ENCODE assay signal across 8 mouse cellular contexts in the genomic region with DNA sequence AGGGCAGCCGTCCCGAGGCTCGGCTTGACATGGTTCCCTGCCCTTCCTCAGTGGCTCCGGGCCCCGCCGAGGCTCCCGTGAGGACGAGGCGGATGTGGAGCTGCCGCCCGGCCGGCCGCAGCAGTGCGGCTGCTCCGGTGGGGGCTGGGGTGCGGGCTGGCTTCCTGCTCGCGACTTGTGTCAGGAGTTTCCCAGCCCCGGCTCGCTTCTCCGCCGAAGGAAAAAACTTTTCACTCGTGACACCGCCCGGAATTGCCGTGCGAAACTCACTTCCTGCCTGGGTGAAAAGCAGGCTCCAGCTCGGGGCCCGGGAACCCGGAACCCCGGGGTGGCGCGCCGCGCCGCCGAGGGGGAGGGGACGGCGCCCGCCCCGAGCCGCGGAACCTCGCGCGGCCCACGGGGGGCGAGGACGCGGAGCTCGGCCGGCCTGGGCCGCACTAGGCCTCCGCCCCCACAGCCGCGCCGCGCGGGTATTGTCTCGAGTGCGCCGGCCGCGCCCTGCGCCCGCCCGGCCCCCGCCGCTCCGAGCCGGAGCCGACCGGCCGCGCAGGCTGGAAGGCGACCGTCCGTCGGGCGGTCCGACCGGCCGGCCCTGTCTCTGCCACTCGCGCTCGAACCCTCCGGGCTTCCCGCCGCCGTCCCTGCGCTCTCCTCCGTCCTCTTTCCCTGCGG. TPM values are rescaled to one million over a fixed set of nuclear protein-coding genes. Genes with fewer than 3 reads are reported as not detected.
A peak's percentile ranks its signal among the peaks of the same experiment; 100 is the strongest.
DNase-seq lines count a peak whose midpoint lies in the region; ATAC-seq and TF ChIP-seq lines count a peak whose summit lies in the region.

A gene (minus strand): TSS at position 254 of the 672 bp plus-strand sequence.

- peak within 1 kb of the TSS; percentile 100 for H3K27ac ChIP-seq in forebrain, embryonic 13.5 days
- peak within 1 kb of the TSS; percentile 100 for H3K27ac ChIP-seq in heart, postnatal 0 days (ENCODE audit: low read depth)
- H3K27ac ChIP-seq in liver, postnatal 0 days (ENCODE audit: low read depth), result peak within 1 kb of the TSS; percentile 98
- H3K27ac ChIP-seq in neural tube, embryonic 13.5 days (replicated peaks), result peak within 1 kb of the TSS; percentile 100

- TF ChIP-seq CTCF in heart, postnatal 0 days (IDR thresholded peaks at IDR 0.05; ENCODE audit: low read depth), result no peak
- no peak for TF ChIP-seq CTCF in liver, postnatal 0 days (IDR thresholded peaks at IDR 0.05; ENCODE audit: low read depth)

- peak; percentile 80 to 81 for DNase-seq in CD8-positive naive resting alpha-beta T cell, adult 2 months (ENCODE audit: low read depth in 2 of 2, low spot score in 2 of 2)
- peak; percentile 79 for DNase-seq in heart, postnatal 0 days (ENCODE audit: low spot score)
- peak; percentile 83 to 90 for DNase-seq in kidney, postnatal 4 days
- DNase-seq in liver, postnatal 0 days, result peak; percentile 83
- peak; percentile 85 for DNase-seq in testis, postnatal 10 days (ENCODE audit: low spot score)

- H3K27me3 ChIP-seq in forebrain, embryonic 13.5 days, result no peaks in the 10 kb centered on the region
- no peaks in the 10 kb centered on the region for H3K27me3 ChIP-seq in heart, postnatal 0 days (ENCODE audit: control insufficient read depth, insufficient read depth, low read length)
- no peaks in the 10 kb centered on the region for H3K27me3 ChIP-seq in liver, postnatal 0 days (ENCODE audit: insufficient read depth, low read length)
- no peaks in the 10 kb centered on the region for H3K27me3 ChIP-seq in neural tube, embryonic 13.5 days

- peak; percentile 66; the same call in 1 of the 2 replicates for ATAC-seq in cerebellum, adult (ENCODE audit: insufficient number of reproducible peaks, low FRiP score, low TSS enrichment)
- peak; percentile 65 for ATAC-seq in forebrain, embryonic 13.5 days
- ATAC-seq in heart, postnatal 0 days (ENCODE audit: insufficient read depth, low read depth), result peak; percentile 74
- ATAC-seq in liver, postnatal 0 days, result peak; percentile 75
- peak; percentile 77 for ATAC-seq in neural tube, embryonic 13.5 days (ENCODE audit: low read depth)

- no peaks in the 10 kb centered on the region for H3K9me3 ChIP-seq in forebrain, embryonic 13.5 days (replicated peaks)
- H3K9me3 ChIP-seq in heart, postnatal 0 days (replicated peaks; ENCODE audit: control insufficient read depth, low read length), result no peaks in the 10 kb centered on the region
- no peaks in the 10 kb centered on the region for H3K9me3 ChIP-seq in liver, postnatal 0 days (ENCODE audit: low read length)
- H3K9me3 ChIP-seq in neural tube, embryonic 13.5 days, result no peaks in the 10 kb centered on the region

- WGBS in forebrain, embryonic 13.5 days, result under 1% methylated on average over 64 of the region's 93 CpGs
- WGBS in heart, postnatal 0 days, result under 1% methylated on average over 71 of the region's 93 CpGs
- 1% methylated on average over 31 of the region's 93 CpGs for WGBS in liver, postnatal 0 days (ENCODE audit: insufficient replicate concordance)
- 0% methylated on average over 65 of the region's 93 CpGs for WGBS in neural tube, embryonic 13.5 days

- peaks cover 45% of the 10 kb centered on the region for H3K4me1 ChIP-seq in forebrain, embryonic 13.5 days
- peaks cover 17% of the 10 kb centered on the region for H3K4me1 ChIP-seq in heart, postnatal 0 days (ENCODE audit: control insufficient read depth, insufficient read depth)
- peaks cover 11% of the 10 kb centered on the region for H3K4me1 ChIP-seq in liver, postnatal 0 days (ENCODE audit: insufficient read depth)
- peaks cover 41% of the 10 kb centered on the region for H3K4me1 ChIP-seq in neural tube, embryonic 13.5 days (replicated peaks)

- H3K4me2 ChIP-seq in forebrain, embryonic 13.5 days, result peak within 1 kb of the TSS; percentile 77
- H3K4me2 ChIP-seq in heart, postnatal 0 days (ENCODE audit: low read depth, low read length), result peak within 1 kb of the TSS; percentile 80
- H3K4me2 ChIP-seq in liver, postnatal 0 days (ENCODE audit: low read depth, low read length), result peak within 1 kb of the TSS; percentile 85
- peak within 1 kb of the TSS; percentile 84 for H3K4me2 ChIP-seq in neural tube, embryonic 13.5 days

- peak within 1 kb of the TSS; percentile 88 for H3K4me3 ChIP-seq in forebrain, embryonic 13.5 days
- H3K4me3 ChIP-seq in heart, postnatal 0 days (ENCODE audit: low read depth, low read length), result peak within 1 kb of the TSS; percentile 98
- peak within 1 kb of the TSS; percentile 80 for H3K4me3 ChIP-seq in liver, postnatal 0 days (ENCODE audit: low read depth, low read length)
- peak within 1 kb of the TSS; percentile 92 for H3K4me3 ChIP-seq in neural tube, embryonic 13.5 days

- TF ChIP-seq EP300 in heart, postnatal 0 days (IDR thresholded peaks at IDR 0.05; ENCODE audit: low read depth), result no peak
- TF ChIP-seq EP300 in liver, postnatal 0 days (IDR thresholded peaks at IDR 0.05; ENCODE audit: low read depth), result no peak

- H3K9ac ChIP-seq in forebrain, embryonic 13.5 days, result peak within 1 kb of the TSS; percentile 99
- peak within 1 kb of the TSS; percentile 99 for H3K9ac ChIP-seq in heart, postnatal 0 days (replicated peaks; ENCODE audit: low read depth, low read length)
- H3K9ac ChIP-seq in liver, postnatal 0 days (replicated peaks), result peak within 1 kb of the TSS; percentile 84
- peak within 1 kb of the TSS; percentile 99 for H3K9ac ChIP-seq in neural tube, embryonic 13.5 days

- no peaks in the 10 kb centered on the region for H3K36me3 ChIP-seq in forebrain, embryonic 13.5 days (ENCODE audit: poor library complexity, severe bottlenecking)
- no peaks in the 10 kb centered on the region for H3K36me3 ChIP-seq in heart, postnatal 0 days (replicated peaks; ENCODE audit: control insufficient read depth, insufficient read depth, low read length)
- no peaks in the 10 kb centered on the region for H3K36me3 ChIP-seq in liver, postnatal 0 days (replicated peaks; ENCODE audit: insufficient read depth, low read length)
- H3K36me3 ChIP-seq in neural tube, embryonic 13.5 days, result no peaks in the 10 kb centered on the region

RNA-seq across cellular contexts. Expression of the gene that starts here (rescaled TPM):
- 14.8 and 15.6 TPM in 2 replicates for polyA plus RNA-seq in forebrain, embryonic 13.5 days (2015; fragmentation: Nextera tagmentation; extraction: Ambion mirVana)
- total RNA-seq in heart, postnatal 0 days (2014; rRNA removed; ENCODE audit: low replicate concordance), result 30.2 and 44.3 TPM in 2 replicates
- polyA plus RNA-seq in heart, postnatal 0 days (2015; fragmentation: Nextera tagmentation; extraction: Ambion mirVana), result 8.9 and 10.9 TPM in 2 replicates
- 7.7 and 7.9 TPM in 2 replicates for polyA plus RNA-seq in liver, postnatal 0 days (2015; fragmentation: Nextera tagmentation; extraction: Ambion mirVana)
- polyA plus RNA-seq in neural tube, embryonic 13.5 days (2015; fragmentation: Nextera tagmentation; extraction: Ambion mirVana), result 10.2 and 11.0 TPM in 2 replicates

Comparison
In these comparisons a context has a peak if more than half of its experiments do, and no peak if none do; other contexts are left out.
1. Peak in every context shown above with its lines: DNase-seq, ATAC-seq, H3K4me3 ChIP-seq and H3K27ac ChIP-seq.